Mouse (Mus musculus) thymus, postnatal 10 days (tissue): ENCODE data around the gene Rasa2.
"Not testable (repeated sequence)": the region's sequence is repeated elsewhere in the genome, so short reads cannot be mapped to it uniquely, and the experiment has no call there.

Experiments used
- DNase-seq, 2 experiments: peaks; one replicate each; pipeline ENCODE4 v3.0.0; 2021; ENCODE audit warnings: low spot score in 2 of 2

The Rasa2 gene

GRCm38 (mm10) chr9:96529961-96530673, 101.3 kb downstream of the Rasa2 start:
- no peak for DNase-seq

- DNase-seq, result no peak
These were observed 105.4 kb downstream of the Rasa2 start for GRCm38 (mm10) chr9:96526011-96526410.

GRCm38 (mm10) chr9:96524972-96525506, 106.4 kb downstream of the Rasa2 start, which contains the start of gene Gm28729:
Gene Gm28729, minus strand, starts transcription at chr9:96525264.
- DNase-seq, result no peak

GRCm38 (mm10) chr9:96523148-96523547, 108.3 kb downstream of the Rasa2 start:
- DNase-seq, result no peak

GRCm38 (mm10) chr9:96521574-96521973, 109.8 kb downstream of the Rasa2 start:
- not testable (repeated sequence) for DNase-seq

GRCm38 (mm10) chr9:96517429-96517828, 114.0 kb downstream of the Rasa2 start:
- DNase-seq, result peak in 1 of 2 experiments; percentile 21

GRCm38 (mm10) chr9:96516806-96517205, 114.6 kb downstream of the Rasa2 start:
- no peak for DNase-seq

- DNase-seq, result no peak
These were observed 115.7 kb downstream of the Rasa2 start for GRCm38 (mm10) chr9:96515737-96516136.

GRCm38 (mm10) chr9:96514278-96514677, 117.1 kb downstream of the Rasa2 start:
- no peak for DNase-seq

GRCm38 (mm10) chr9:96506011-96506498, 125.4 kb downstream of the Rasa2 start:
- no peak for DNase-seq

GRCm38 (mm10) chr9:96505156-96505555, 126.3 kb downstream of the Rasa2 start:
- no peak for DNase-seq

- DNase-seq, result no peak
These were observed 127.1 kb downstream of the Rasa2 start for GRCm38 (mm10) chr9:96504116-96504895.

- no peak for DNase-seq
These were observed 128.4 kb downstream of the Rasa2 start for GRCm38 (mm10) chr9:96502856-96503610.

- no peak for DNase-seq
These were observed 130.2 kb downstream of the Rasa2 start for GRCm38 (mm10) chr9:96501217-96501616.

- DNase-seq, result no peak
These were observed 138.2 kb downstream of the Rasa2 start for GRCm38 (mm10) chr9:96493212-96493611.

- peak; percentile 9 to 67 for DNase-seq
These were observed 139.6 kb downstream of the Rasa2 start for GRCm38 (mm10) chr9:96491810-96492209.
